Mouse (Mus musculus) embryonic facial prominence, embryonic 14.5 days (tissue): ENCODE data around the gene Igf1r. TPM values are rescaled to one million over a fixed set of nuclear protein-coding genes. Genes with fewer than 3 reads are reported as not detected.

Source experiments
- ATAC-seq: fragments of 200-750 bp; cut with Nextera tagmentation; 2 replicates; pipeline ENCODE4 v1.8.0; 2017; ENCODE audit warnings: low read depth, moderate number of reproducible peaks, moderate TSS enrichment
- DNase-seq: peaks from one replicate; pipeline ENCODE4 v3.0.0-alpha.2; 2015; ENCODE audit warnings: low spot score
- H3K27ac ChIP-seq: fragments of 300-500 bp; sonication (generic); replicated peaks from 2 replicates; pipeline ENCODE4 v1.5.1; 2014; ENCODE audit warnings: low read depth, mild to moderate bottlenecking, low read length, moderate library complexity
- H3K27me3 ChIP-seq: fragments of 300-500 bp; sonication (generic); replicated peaks from 2 replicates; pipeline ENCODE4 v1.6.1; 2014; ENCODE audit warnings: low read length; ENCODE audit not compliant: control insufficient read depth, insufficient read depth
- H3K36me3 ChIP-seq: fragments of 300-500 bp; sonication (generic); 2 replicates; pipeline ENCODE4 v1.6.1; 2014; ENCODE audit warnings: low read length, mixed read lengths; ENCODE audit not compliant: control insufficient read depth, insufficient read depth
- H3K4me1 ChIP-seq: fragments of 300-500 bp; sonication (generic); 2 replicates; pipeline ENCODE4 v1.6.1; 2014; ENCODE audit warnings: antibody characterized with exemption, low read length; ENCODE audit not compliant: control insufficient read depth, insufficient read depth
- H3K4me2 ChIP-seq: fragments of 300-500 bp; sonication (generic); 2 replicates; pipeline ENCODE4 v1.6.1; 2014; ENCODE audit warnings: low read depth, mild to moderate bottlenecking, low read length, moderate library complexity, mixed read lengths
- H3K4me3 ChIP-seq: fragments of 300-500 bp; sonication (generic); 2 replicates; pipeline ENCODE4 v1.5.1; 2014; ENCODE audit warnings: low read depth, mild to moderate bottlenecking, low read length
- H3K9ac ChIP-seq: fragments of 300-500 bp; sonication (generic); 2 replicates; pipeline ENCODE4 v1.6.1; 2014; ENCODE audit warnings: low read depth, mild to moderate bottlenecking, low read length, moderate library complexity, mixed read lengths
- H3K9me3 ChIP-seq: fragments of 300-500 bp; sonication (generic); 2 replicates; pipeline ENCODE4 v1.6.1; 2016; ENCODE audit warnings: low read length; ENCODE audit not compliant: control insufficient read depth
- WGBS: fragments of 180-500 bp; shearing (Covaris S2); extraction: QIAGEN DNeasy Blood & Tissue Kit; methylation state at CpG from one replicate; pipeline ENCODE4 v1.1.7; 2014; 5-methylcytosine and 5-hydroxymethylcytosine counted together
- polyA plus RNA-seq: library from polyadenylated mRNA; unstranded; fragments of >200 nt; fragmentation: Nextera tagmentation; extraction: Ambion mirVana; gene quantifications from 2 replicates; pipeline ENCODE4 v1.2.1, GENCODE M21; 2014

The Igf1r gene
- polyA plus RNA-seq, 1 experiment from 2014 or later = 16.8 TPM

GRCm38 (mm10) chr7:68148297-68149048 lies 195.8 kb downstream of the Igf1r start:
- DNase-seq = peak; percentile 48
- ATAC-seq = peak; percentile 53; the same call in 1 of the 2 replicates
- Histone ChIP-seq H3K27ac (no peak overlapping the region), H3K27me3 (no peaks in the 10 kb centered on the region), H3K4me3 (no peak overlapping the region), H3K9me3 (no peaks in the 10 kb centered on the region), H3K36me3 (no peaks in the 10 kb centered on the region), H3K4me1 (peaks cover 27% of the 10 kb centered on the region), H3K4me2 (no peak overlapping the region), H3K9ac (no peak overlapping the region)
- WGBS = 51% methylated on average over 20 of the region's 20 CpGs

GRCm38 (mm10) chr7:68151892-68152291 lies 199.3 kb downstream of the Igf1r start:
- DNase-seq = peak; percentile 58
- Histone ChIP-seq H3K27ac (peak overlapping the region; percentile 49), H3K4me3 (no peak overlapping the region), H3K36me3 (no peaks in the 10 kb centered on the region), H3K9me3 (no peaks in the 10 kb centered on the region), H3K27me3 (no peaks in the 10 kb centered on the region), H3K4me1 (peaks cover 50% of the 10 kb centered on the region), H3K4me2 (no peak overlapping the region), H3K9ac (no peak overlapping the region)
- no peak for ATAC-seq
- WGBS = 38% methylated on average over 5 of the region's 5 CpGs

DNA sequence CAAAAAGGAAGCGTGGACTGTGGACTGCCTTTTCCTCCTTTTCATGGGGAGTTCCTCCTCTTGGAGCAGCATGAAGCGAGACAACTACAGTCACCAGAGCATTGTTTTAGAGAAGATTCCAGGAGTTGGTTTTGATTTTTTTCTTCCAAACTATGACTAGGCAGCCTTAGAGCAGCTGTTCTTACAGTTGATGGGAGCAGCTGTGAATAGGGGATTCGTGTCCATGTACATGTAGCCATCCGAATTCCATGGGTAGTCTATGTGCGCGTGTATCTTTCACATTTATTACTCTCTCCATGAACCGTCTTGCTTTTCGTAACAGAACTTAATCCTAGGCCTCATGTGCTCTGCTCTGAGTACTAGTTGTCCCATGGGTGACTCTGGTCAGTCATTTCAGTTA lies 199.8 kb downstream of the Igf1r start:
- Histone ChIP-seq H3K36me3 (no peaks in the 10 kb centered on the region), H3K9ac (no peak overlapping the region), H3K9me3 (no peaks in the 10 kb centered on the region), H3K27me3 (no peaks in the 10 kb centered on the region), H3K4me2 (no peak overlapping the region), H3K27ac (peak overlapping the region; percentile 59), H3K4me3 (no peak overlapping the region), H3K4me1 (peaks cover 54% of the 10 kb centered on the region)
- 79% methylated on average over 8 of the region's 8 CpGs for WGBS
- DNase-seq (no peak), ATAC-seq (no peak)

DNA sequence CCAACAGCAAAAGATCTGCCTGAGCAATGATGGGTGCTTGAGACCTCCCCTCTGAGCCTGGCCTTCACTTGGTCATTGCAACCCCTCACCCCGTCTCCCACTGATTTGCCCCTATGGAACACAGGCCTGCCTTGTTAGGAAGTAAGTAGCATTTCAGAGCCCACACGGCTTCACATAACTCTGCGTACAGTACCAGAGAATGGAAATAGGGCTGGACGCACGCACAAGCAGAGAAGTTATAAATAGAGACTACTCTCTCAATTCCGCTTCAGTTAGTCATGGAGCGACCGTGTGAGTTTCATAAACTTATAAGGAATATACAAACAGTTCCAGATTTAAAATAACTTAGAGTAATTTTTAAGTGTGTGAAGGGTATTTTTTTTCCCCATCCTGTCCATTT lies 200.6 kb downstream of the Igf1r start:
- peaks cover 50% of the 10 kb centered on the region for H3K4me1 ChIP-seq
- no peak overlapping the region for H3K4me3 ChIP-seq
- no peaks in the 10 kb centered on the region for H3K9me3 ChIP-seq
- ATAC-seq = no peak
- WGBS = 63% methylated on average over 8 of the region's 8 CpGs
- no peak overlapping the region for H3K4me2 ChIP-seq
- no peak overlapping the region for H3K9ac ChIP-seq
- DNase-seq = peak; percentile 68
- H3K27ac ChIP-seq = peak overlapping the region; percentile 63
- no peaks in the 10 kb centered on the region for H3K27me3 ChIP-seq
- H3K36me3 ChIP-seq = no peaks in the 10 kb centered on the region

- Histone ChIP-seq H3K4me2 (no peak overlapping the region), H3K27ac (no peak overlapping the region), H3K36me3 (no peaks in the 10 kb centered on the region), H3K9me3 (no peaks in the 10 kb centered on the region), H3K4me1 (peaks cover 37% of the 10 kb centered on the region; the same call in 1 of the 2 replicates), H3K4me3 (no peak overlapping the region), H3K27me3 (no peaks in the 10 kb centered on the region), H3K9ac (no peak overlapping the region)
- ATAC-seq (no peak), DNase-seq (no peak)
- WGBS = 46% methylated on average over 7 of the region's 7 CpGs
Measured at GRCm38 (mm10) chr7:68154588-68154987, 202.0 kb downstream of the Igf1r start.

- peaks cover 6% of the 10 kb centered on the region; the same call in 1 of the 2 replicates for H3K36me3 ChIP-seq
- H3K4me1 ChIP-seq = peaks cover 24% of the 10 kb centered on the region; the same call in 1 of the 2 replicates
- ATAC-seq (peak; percentile 56; the same call in 1 of the 2 replicates), DNase-seq (peak; percentile 49)
- no peaks in the 10 kb centered on the region for H3K9me3 ChIP-seq
- no peak overlapping the region for H3K9ac ChIP-seq
- H3K27me3 ChIP-seq = no peaks in the 10 kb centered on the region
- H3K4me2 ChIP-seq = no peak overlapping the region
- H3K27ac ChIP-seq = no peak overlapping the region; the same call in 1 of the 2 replicates
- 42% methylated on average over 13 of the region's 13 CpGs for WGBS
- H3K4me3 ChIP-seq = no peak overlapping the region
Measured at GRCm38 (mm10) chr7:68160094-68160791, 207.6 kb downstream of the Igf1r start.

DNA sequence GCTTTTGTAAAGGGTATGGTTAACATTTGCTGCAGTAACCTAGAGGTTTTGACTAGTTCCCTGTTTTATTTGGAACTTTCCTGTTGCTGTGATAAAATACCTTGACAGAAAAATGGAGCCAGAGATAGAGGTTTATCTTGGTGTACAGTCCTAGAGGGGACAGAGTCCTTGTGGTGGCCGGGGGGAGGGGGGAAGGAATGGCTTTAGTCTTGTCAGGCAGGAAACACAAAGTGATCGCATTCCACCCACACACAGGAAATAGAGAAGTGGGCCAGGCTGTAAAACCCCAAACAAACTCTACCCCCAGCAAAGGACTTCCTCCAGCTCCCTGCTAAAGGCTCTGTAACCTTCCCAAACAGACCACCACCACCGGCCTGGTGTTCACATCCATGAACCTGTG lies 211.4 kb downstream of the Igf1r start:
- Histone ChIP-seq H3K9me3 (no peaks in the 10 kb centered on the region), H3K4me2 (no peak overlapping the region), H3K4me1 (peaks cover 14% of the 10 kb centered on the region; the same call in 1 of the 2 replicates), H3K36me3 (peaks cover 19% of the 10 kb centered on the region; the same call in 1 of the 2 replicates), H3K9ac (no peak overlapping the region), H3K4me3 (no peak overlapping the region), H3K27ac (no peak overlapping the region), H3K27me3 (no peaks in the 10 kb centered on the region)
- DNase-seq (no peak), ATAC-seq (no peak)
- 41% methylated on average over 3 of the region's 3 CpGs for WGBS

DNA sequence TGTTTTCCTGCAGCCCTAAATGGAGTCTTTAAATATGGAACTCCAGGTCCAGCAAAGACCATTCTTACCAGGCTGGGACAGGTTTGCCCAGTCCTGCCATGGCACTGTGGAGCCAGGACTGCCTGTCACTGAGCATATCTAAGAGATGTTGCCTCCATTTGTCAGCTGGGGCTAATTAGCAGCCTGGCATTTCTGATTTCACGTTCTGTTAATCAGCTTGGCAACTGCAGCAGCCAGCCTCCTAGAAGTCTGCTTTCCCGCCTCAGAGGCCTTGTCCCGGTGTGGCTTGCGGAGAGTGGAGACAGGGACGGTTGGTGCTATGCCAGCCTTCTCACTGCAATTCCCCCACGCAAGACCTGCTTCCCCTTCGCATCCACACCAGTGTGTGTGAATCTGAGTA lies 220.1 kb downstream of the Igf1r start:
- no peaks in the 10 kb centered on the region for H3K27me3 ChIP-seq
- no peak for DNase-seq
- no peak overlapping the region for H3K4me3 ChIP-seq
- H3K27ac ChIP-seq = no peak overlapping the region
- no peak overlapping the region for H3K4me2 ChIP-seq
- H3K4me1 ChIP-seq = no peaks in the 10 kb centered on the region
- H3K9me3 ChIP-seq = no peaks in the 10 kb centered on the region
- H3K9ac ChIP-seq = no peak overlapping the region
- H3K36me3 ChIP-seq = peaks cover 37% of the 10 kb centered on the region
- WGBS = 77% methylated on average over 7 of the region's 7 CpGs
- no peak for ATAC-seq
